Mouse (Mus musculus) hindbrain, postnatal 0 days (tissue): ENCODE results near the gene Lhcgr. TPM values are rescaled to one million over a fixed set of nuclear protein-coding genes. Genes with fewer than 3 reads are reported as not detected.
A peak's percentile ranks its signal among the peaks of the same experiment; 100 is the strongest.

Experiments
- ATAC-seq: fragments of 200-750 bp; cut with Nextera tagmentation; 2 replicates; pipeline ENCODE4 v1.8.0; 2017; ENCODE audit warnings: mild to moderate bottlenecking, moderate TSS enrichment, moderate library complexity
- DNase-seq: peaks from one replicate; pipeline ENCODE4 v3.0.0-alpha.2; 2015; ENCODE audit warnings: low spot score
- H3K27ac ChIP-seq: fragments of 300-500 bp; sonication (generic); 2 replicates; pipeline ENCODE4 v1.5.1; 2014; ENCODE audit warnings: mild to moderate bottlenecking
- H3K27me3 ChIP-seq: fragments of 300-500 bp; sonication (generic); 2 replicates; pipeline ENCODE4 v1.6.1; 2014; ENCODE audit warnings: low read length, mixed read lengths; ENCODE audit not compliant: insufficient read depth
- H3K36me3 ChIP-seq: fragments of 300-500 bp; sonication (generic); 2 replicates; pipeline ENCODE4 v1.6.1; 2014; ENCODE audit warnings: low read length, mixed read lengths; ENCODE audit not compliant: insufficient read depth
- H3K4me1 ChIP-seq: fragments of 300-500 bp; sonication (generic); 2 replicates; pipeline ENCODE4 v1.6.1; 2014; ENCODE audit warnings: antibody characterized with exemption, low read length, mixed read lengths; ENCODE audit not compliant: insufficient read depth
- H3K4me2 ChIP-seq: fragments of 300-500 bp; sonication (generic); 2 replicates; pipeline ENCODE4 v1.6.1; 2014; ENCODE audit warnings: low read depth, mild to moderate bottlenecking, low read length, moderate library complexity, mixed read lengths
- H3K4me3 ChIP-seq: fragments of 300-500 bp; sonication (generic); 2 replicates; pipeline ENCODE4 v1.5.1; 2014; ENCODE audit warnings: low read length
- H3K9ac ChIP-seq: fragments of 300-500 bp; sonication (generic); replicated peaks from 2 replicates; pipeline ENCODE4 v1.6.1; 2014; ENCODE audit warnings: mild to moderate bottlenecking, low read length, moderate library complexity, mixed read lengths
- H3K9me3 ChIP-seq: fragments of 300-500 bp; sonication (generic); 2 replicates; pipeline ENCODE4 v1.6.1; 2016; ENCODE audit warnings: low read length, mixed read lengths
- CTCF ChIP-seq: IDR thresholded peaks from 2 replicates; pipeline ENCODE4 v1.5.1; 2016; ENCODE audit warnings: antibody characterized with exemption, control low read depth, low read depth
- WGBS: fragments of 180-500 bp; shearing (Covaris S2); extraction: QIAGEN DNeasy Blood & Tissue Kit; methylation state at CpG from one replicate; pipeline ENCODE4 v1.1.7; 2014; 5-methylcytosine and 5-hydroxymethylcytosine counted together
- polyA plus RNA-seq: library from polyadenylated mRNA; unstranded; fragments of >200 nt; fragmentation: Nextera tagmentation; extraction: Ambion mirVana; gene quantifications from 2 replicates; pipeline ENCODE4 v1.2.1, GENCODE M21; 2015
- total RNA-seq: library from RNA; depleted of rRNA; stranded (reverse); fragments of >200 nt; gene quantifications from 2 replicates; pipeline ENCODE4 v1.2.3, GENCODE M21; 2014

The Lhcgr gene
- total and polyA plus RNA-seq, 2 experiments from 2014 or later, result 0.89 to 1.8 TPM

- no peak overlapping the region for H3K27ac ChIP-seq
- H3K4me3 ChIP-seq, result no peak overlapping the region
- DNase-seq (no peak), ATAC-seq (no peak)
- 79% methylated on average over 2 of the region's 2 CpGs for WGBS
- H3K9ac ChIP-seq, result no peak overlapping the region
- no peaks in the 10 kb centered on the region; the same call in 1 of the 2 replicates for H3K4me1 ChIP-seq
- no peak overlapping the region for H3K4me2 ChIP-seq
- no peaks in the 10 kb centered on the region for H3K9me3 ChIP-seq
- no peaks in the 10 kb centered on the region for H3K36me3 ChIP-seq
- no peak for TF ChIP-seq CTCF
- H3K27me3 ChIP-seq, result no peaks in the 10 kb centered on the region
Observed at GRCm38 (mm10) chr17:88788392-88788791, 3.4 kb downstream of the Lhcgr start.

GRCm38 (mm10) chr17:88786881-88787280 is 4.9 kb downstream of the Lhcgr start:
- H3K27me3 ChIP-seq, result no peaks in the 10 kb centered on the region
- 52% methylated on average over 6 of the region's 6 CpGs for WGBS
- no peak overlapping the region for H3K27ac ChIP-seq
- H3K4me3 ChIP-seq, result no peak overlapping the region
- DNase-seq (no peak), ATAC-seq (no peak)
- H3K9ac ChIP-seq, result no peak overlapping the region
- no peak for TF ChIP-seq CTCF
- no peaks in the 10 kb centered on the region; the same call in 1 of the 2 replicates for H3K4me1 ChIP-seq
- no peaks in the 10 kb centered on the region for H3K9me3 ChIP-seq
- H3K36me3 ChIP-seq, result no peaks in the 10 kb centered on the region
- no peak overlapping the region for H3K4me2 ChIP-seq

- Histone ChIP-seq H3K27me3 (no peaks in the 10 kb centered on the region), H3K4me2 (no peak overlapping the region), H3K9ac (no peak overlapping the region), H3K9me3 (no peaks in the 10 kb centered on the region), H3K4me3 (no peak overlapping the region), H3K27ac (no peak overlapping the region), H3K36me3 (no peaks in the 10 kb centered on the region), H3K4me1 (no peaks in the 10 kb centered on the region)
- no peak for TF ChIP-seq CTCF
- DNase-seq (no peak), ATAC-seq (no peak)
- WGBS, result 73% methylated on average over 4 of the region's 4 CpGs
Observed at GRCm38 (mm10) chr17:88786385-88786784, 5.4 kb downstream of the Lhcgr start.

- TF ChIP-seq CTCF, result no peak
- no peak for ATAC-seq
- no peaks in the 10 kb centered on the region for H3K36me3 ChIP-seq
- H3K9ac ChIP-seq, result no peak overlapping the region
- H3K27me3 ChIP-seq, result no peaks in the 10 kb centered on the region
- 0 out of 2 replicates have a peak, but pooled peaks cover 2% of the 10 kb centered on the region for H3K4me1 ChIP-seq
- no peak for DNase-seq
- H3K4me3 ChIP-seq, result no peak overlapping the region
- H3K27ac ChIP-seq, result no peak overlapping the region
- H3K4me2 ChIP-seq, result no peak overlapping the region
- no peaks in the 10 kb centered on the region for H3K9me3 ChIP-seq
- WGBS, result 37% methylated on average over 3 of the region's 3 CpGs
Observed at GRCm38 (mm10) chr17:88779148-88779547, 12.6 kb downstream of the Lhcgr start.

GRCm38 (mm10) chr17:88774103-88774526 is 17.7 kb downstream of the Lhcgr start:
- no peak overlapping the region for H3K4me3 ChIP-seq
- peaks cover 12% of the 10 kb centered on the region for H3K4me1 ChIP-seq
- H3K27ac ChIP-seq, result peak overlapping the region; percentile 6
- H3K9ac ChIP-seq, result no peak overlapping the region; the same call in 1 of the 2 replicates
- 0 out of 2 replicates have a peak overlapping the region, but pooled peaks have one; percentile 10 for H3K4me2 ChIP-seq
- no peaks in the 10 kb centered on the region for H3K9me3 ChIP-seq
- H3K36me3 ChIP-seq, result no peaks in the 10 kb centered on the region
- ATAC-seq, result peak; percentile 30; the same call in 1 of the 2 replicates
- H3K27me3 ChIP-seq, result no peaks in the 10 kb centered on the region
- 19% methylated on average over 9 of the region's 9 CpGs for WGBS
- no peak for TF ChIP-seq CTCF
- DNase-seq, result peak; percentile 65

GRCm38 (mm10) chr17:88770081-88770480 is 21.7 kb downstream of the Lhcgr start:
- Histone ChIP-seq H3K9me3 (no peaks in the 10 kb centered on the region), H3K36me3 (no peaks in the 10 kb centered on the region), H3K4me3 (no peak overlapping the region), H3K9ac (no peak overlapping the region), H3K27ac (no peak overlapping the region), H3K4me2 (no peak overlapping the region), H3K27me3 (no peaks in the 10 kb centered on the region), H3K4me1 (peaks cover 12% of the 10 kb centered on the region)
- ATAC-seq (no peak), DNase-seq (no peak)
- no peak for TF ChIP-seq CTCF
- 66% methylated on average over 7 of the region's 7 CpGs for WGBS

- Histone ChIP-seq H3K9ac (no peak overlapping the region), H3K27me3 (no peaks in the 10 kb centered on the region), H3K27ac (peak overlapping the region; percentile 12; the same call in 1 of the 2 replicates), H3K36me3 (no peaks in the 10 kb centered on the region), H3K4me2 (no peak overlapping the region), H3K4me1 (peaks cover 12% of the 10 kb centered on the region), H3K4me3 (no peak overlapping the region), H3K9me3 (no peaks in the 10 kb centered on the region)
- DNase-seq, result peak; percentile 64
- WGBS, result 25% methylated on average over 2 of the region's 2 CpGs
- no peak for TF ChIP-seq CTCF
- ATAC-seq, result peak; percentile 86
Observed at GRCm38 (mm10) chr17:88769283-88769859, 22.4 kb downstream of the Lhcgr start.
